Mouse (Mus musculus) forebrain, postnatal 0 days (tissue): ENCODE data around the gene Arpp21. TPM values are rescaled to one million over a fixed set of nuclear protein-coding genes. Genes with fewer than 3 reads are reported as not detected.
A peak's percentile ranks its signal among the peaks of the same experiment; 100 is the strongest.

Source experiments
- ATAC-seq: fragments of 200-750 bp; cut with Nextera tagmentation; 2 replicates; pipeline ENCODE4 v1.8.0; 2017; ENCODE audit warnings: mild to moderate bottlenecking, moderate library complexity
- DNase-seq: peaks from one replicate; pipeline ENCODE4 v3.0.0-alpha.2; 2015
- H3K27ac ChIP-seq: fragments of 300-500 bp; sonication (generic); 2 replicates; pipeline ENCODE4 v1.5.1; 2014; ENCODE audit warnings: low read depth, mild to moderate bottlenecking, antibody characterized with exemption, low read length, moderate library complexity, mixed read lengths
- H3K27me3 ChIP-seq: fragments of 300-500 bp; sonication (generic); 2 replicates; pipeline ENCODE4 v1.6.1; 2014; ENCODE audit warnings: mild to moderate bottlenecking, low read length, mixed read lengths; ENCODE audit not compliant: insufficient read depth
- H3K36me3 ChIP-seq: fragments of 300-500 bp; sonication (generic); 2 replicates; pipeline ENCODE4 v1.6.1; 2014; ENCODE audit warnings: mild to moderate bottlenecking, moderate library complexity; ENCODE audit not compliant: insufficient read depth
- H3K4me1 ChIP-seq: fragments of 300-500 bp; sonication (generic); 2 replicates; pipeline ENCODE4 v1.6.1; 2014; ENCODE audit warnings: antibody characterized with exemption; ENCODE audit not compliant: insufficient read depth
- H3K4me2 ChIP-seq: fragments of 300-500 bp; sonication (generic); 2 replicates; pipeline ENCODE4 v1.6.1; 2014; ENCODE audit warnings: low read depth, mild to moderate bottlenecking, moderate library complexity
- H3K4me3 ChIP-seq: fragments of 300-500 bp; sonication (generic); 2 replicates; pipeline ENCODE4 v1.5.1; 2014; ENCODE audit warnings: low read depth, low read length, mixed read lengths
- H3K9ac ChIP-seq: fragments of 300-500 bp; sonication (generic); 2 replicates; pipeline ENCODE4 v1.6.1; 2014; ENCODE audit warnings: mild to moderate bottlenecking
- H3K9me3 ChIP-seq: fragments of 300-500 bp; sonication (generic); 2 replicates; pipeline ENCODE4 v1.6.1; 2016; ENCODE audit warnings: low read length
- CTCF ChIP-seq: sonication (generic); IDR thresholded peaks from 2 replicates; pipeline ENCODE4 v1.5.1; 2016; ENCODE audit warnings: antibody characterized with exemption, control low read depth, low read depth
- WGBS: fragments of 180-500 bp; shearing (Covaris S2); extraction: QIAGEN DNeasy Blood & Tissue Kit; methylation state at CpG from one replicate; pipeline ENCODE4 v1.1.7; 2014; 5-methylcytosine and 5-hydroxymethylcytosine counted together
- polyA plus RNA-seq: library from polyadenylated mRNA; unstranded; fragments of >200 nt; fragmentation: Nextera tagmentation; extraction: Ambion mirVana; gene quantifications from 2 replicates; pipeline ENCODE4 v1.2.1, GENCODE M21; 2015
- total RNA-seq: library from RNA; depleted of rRNA; stranded (reverse); fragments of >200 nt; gene quantifications from 2 replicates; pipeline ENCODE4 v1.2.3, GENCODE M21; 2014

Arpp21 gene
- total and polyA plus RNA-seq, 2 experiments from 2014 or later: 118 to 151 TPM

- ATAC-seq: no peak
- peaks cover 52% of the 10 kb centered on the region for H3K36me3 ChIP-seq
- DNase-seq: no peak
- no peak overlapping the region for H3K4me3 ChIP-seq
- H3K27ac ChIP-seq: 0 out of 2 replicates have a peak overlapping the region, but pooled peaks have one; percentile 45
- WGBS: 55% methylated on average over 3 of the region's 3 CpGs
- H3K9me3 ChIP-seq: no peaks in the 10 kb centered on the region
- no peak for TF ChIP-seq CTCF
- H3K9ac ChIP-seq: no peak overlapping the region
- no peaks in the 10 kb centered on the region for H3K27me3 ChIP-seq
- peaks cover 9% of the 10 kb centered on the region; the same call in 1 of the 2 replicates for H3K4me1 ChIP-seq
- no peak overlapping the region for H3K4me2 ChIP-seq
Measured at GRCm38 (mm10) chr9:112182738-112183137, 53.0 kb downstream of the Arpp21 start.

- ATAC-seq: no peak
- H3K4me1 ChIP-seq: no peaks in the 10 kb centered on the region
- no peaks in the 10 kb centered on the region for H3K27me3 ChIP-seq
- no peak overlapping the region for H3K27ac ChIP-seq
- 75% methylated on average over 4 of the region's 4 CpGs for WGBS
- TF ChIP-seq CTCF: no peak
- no peak for DNase-seq
- H3K4me2 ChIP-seq: no peak overlapping the region
- peaks cover 49% of the 10 kb centered on the region; the same call in 1 of the 2 replicates for H3K36me3 ChIP-seq
- no peak overlapping the region for H3K9ac ChIP-seq
- no peak overlapping the region for H3K4me3 ChIP-seq
- H3K9me3 ChIP-seq: no peaks in the 10 kb centered on the region
Measured at GRCm38 (mm10) chr9:112180006-112180405, 55.7 kb downstream of the Arpp21 start.

- WGBS: 47% methylated on average over 5 of the region's 5 CpGs
- DNase-seq (no peak), ATAC-seq (no peak)
- H3K4me2 ChIP-seq: no peak overlapping the region
- H3K27me3 ChIP-seq: no peaks in the 10 kb centered on the region
- TF ChIP-seq CTCF: no peak
- H3K4me1 ChIP-seq: 0 out of 2 replicates have a peak, but pooled peaks cover 5% of the 10 kb centered on the region
- peaks cover 46% of the 10 kb centered on the region for H3K36me3 ChIP-seq
- H3K9me3 ChIP-seq: no peaks in the 10 kb centered on the region
- H3K27ac ChIP-seq: peak overlapping the region; percentile 57
- H3K9ac ChIP-seq: no peak overlapping the region
- H3K4me3 ChIP-seq: no peak overlapping the region
Measured at GRCm38 (mm10) chr9:112178438-112178837, 57.3 kb downstream of the Arpp21 start.

GRCm38 (mm10) chr9:112177569-112177968 is 58.2 kb downstream of the Arpp21 start:
- Histone ChIP-seq H3K36me3 (peaks cover 44% of the 10 kb centered on the region), H3K9ac (no peak overlapping the region), H3K9me3 (no peaks in the 10 kb centered on the region), H3K27me3 (no peaks in the 10 kb centered on the region), H3K4me1 (0 out of 2 replicates have a peak, but pooled peaks cover 5% of the 10 kb centered on the region), H3K27ac (0 out of 2 replicates have a peak overlapping the region, but pooled peaks have one; percentile 16), H3K4me2 (no peak overlapping the region), H3K4me3 (no peak overlapping the region)
- DNase-seq (no peak), ATAC-seq (no peak)
- TF ChIP-seq CTCF: no peak
- 52% methylated on average over 2 of the region's 2 CpGs for WGBS

GRCm38 (mm10) chr9:112176317-112176716 is 59.4 kb downstream of the Arpp21 start:
- peak overlapping the region; percentile 16; the same call in 1 of the 2 replicates for H3K27ac ChIP-seq
- H3K9me3 ChIP-seq: no peaks in the 10 kb centered on the region
- H3K4me1 ChIP-seq: 0 out of 2 replicates have a peak, but pooled peaks cover 5% of the 10 kb centered on the region
- H3K27me3 ChIP-seq: no peaks in the 10 kb centered on the region
- ATAC-seq: no peak
- 64% methylated on average over 6 of the region's 6 CpGs for WGBS
- peaks cover 44% of the 10 kb centered on the region for H3K36me3 ChIP-seq
- TF ChIP-seq CTCF: no peak
- no peak overlapping the region for H3K4me3 ChIP-seq
- H3K9ac ChIP-seq: no peak overlapping the region
- no peak overlapping the region for H3K4me2 ChIP-seq
- no peak for DNase-seq

GRCm38 (mm10) chr9:112174407-112175357 is 61.1 kb downstream of the Arpp21 start:
- H3K27ac ChIP-seq: peak overlapping the region; percentile 47
- no peak for DNase-seq
- 17% methylated on average over 15 of the region's 15 CpGs for WGBS

GRCm38 (mm10) chr9:112173778-112174177 is 62.0 kb downstream of the Arpp21 start:
- DNase-seq (no peak), ATAC-seq (no peak)
- Histone ChIP-seq H3K4me3 (no peak overlapping the region), H3K9me3 (no peaks in the 10 kb centered on the region), H3K36me3 (peaks cover 54% of the 10 kb centered on the region), H3K27me3 (no peaks in the 10 kb centered on the region), H3K9ac (no peak overlapping the region), H3K27ac (no peak overlapping the region), H3K4me1 (0 out of 2 replicates have a peak, but pooled peaks cover 5% of the 10 kb centered on the region), H3K4me2 (no peak overlapping the region)
- WGBS: 93% methylated on average over 5 of the region's 5 CpGs
- TF ChIP-seq CTCF: no peak

More at GRCm38 (mm10) chr9:112174407-112175357, 61.1 kb downstream of the Arpp21 start:
- Histone ChIP-seq H3K36me3 (peaks cover 51% of the 10 kb centered on the region), H3K9me3 (no peaks in the 10 kb centered on the region), H3K4me1 (0 out of 2 replicates have a peak, but pooled peaks cover 5% of the 10 kb centered on the region), H3K4me3 (no peak overlapping the region), H3K27me3 (no peaks in the 10 kb centered on the region), H3K4me2 (no peak overlapping the region), H3K9ac (no peak overlapping the region)
- ATAC-seq: no peak
- TF ChIP-seq CTCF: no peak
